Mouse (Mus musculus): Measurements from ENCODE around the gene St6galnac5.

- TF ChIP-seq POLR2A (IDR thresholded peaks at IDR 0.05; ENCODE audit: low read depth, low read length), result no peak
- no peak for TF ChIP-seq CTCF (IDR thresholded peaks at IDR 0.05; ENCODE audit: extremely low read depth, insufficient read depth, insufficient read length, insufficient replicate concordance)
Observed at GRCm38 (mm10) chr3:152931354-152931753, 50.7 kb downstream of the St6galnac5 start.

All from spleen, adult 2 months (tissue).